Mouse (Mus musculus) embryo, embryonic 10 days (tissue): ENCODE results near the gene Acss1.

Source experiments
- DNase-seq: peaks from one replicate; pipeline ENCODE4 v3.0.0-alpha.2; 2015; ENCODE audit warnings: low spot score

Gene Acss1

GRCm38 (mm10) chr2:150667820-150668766 is at the start of gene Acss1:
TSS of gene Acss1 (minus strand) at chr2:150668500.
- DNase-seq: peak; percentile 53

GRCm38 (mm10) chr2:150712167-150712674 is 43.9 kb upstream of the Acss1 start:
- DNase-seq: no peak

- DNase-seq: no peak
Measured at GRCm38 (mm10) chr2:150691481-150692170, 23.3 kb upstream of the Acss1 start.

GRCm38 (mm10) chr2:150690216-150690615 is 21.9 kb upstream of the Acss1 start:
- DNase-seq: no peak

GRCm38 (mm10) chr2:150689223-150689800 is 21.0 kb upstream of the Acss1 start, which contains the start of gene Vsx1:
TSS of gene Vsx1 (minus strand) at chr2:150689360.
- DNase-seq: no peak

- DNase-seq: peak; percentile 43
Measured at GRCm38 (mm10) chr2:150688541-150689186, 20.4 kb upstream of the Acss1 start.

- no peak for DNase-seq
Measured at GRCm38 (mm10) chr2:150687871-150688540, 19.7 kb upstream of the Acss1 start.

- no peak for DNase-seq
Measured at GRCm38 (mm10) chr2:150685389-150685788, 17.1 kb upstream of the Acss1 start.

GRCm38 (mm10) chr2:150684451-150684850 is 16.2 kb upstream of the Acss1 start:
- no peak for DNase-seq

- DNase-seq: no peak
Measured at GRCm38 (mm10) chr2:150681581-150681980, 13.3 kb upstream of the Acss1 start.

- peak; percentile 93 for DNase-seq
Measured at GRCm38 (mm10) chr2:150678392-150678791, 10.1 kb upstream of the Acss1 start.

GRCm38 (mm10) chr2:150675525-150675924 is 7.2 kb upstream of the Acss1 start:
- no peak for DNase-seq

- peak; percentile 84 for DNase-seq
Measured at GRCm38 (mm10) chr2:150674900-150675299, 6.6 kb upstream of the Acss1 start.

GRCm38 (mm10) chr2:150673929-150674328 is 5.6 kb upstream of the Acss1 start:
- no peak for DNase-seq

GRCm38 (mm10) chr2:150671609-150672290 is 3.5 kb upstream of the Acss1 start:
- no peak for DNase-seq

- DNase-seq: no peak
Measured at GRCm38 (mm10) chr2:150670926-150671325, 2.6 kb upstream of the Acss1 start.

- no peak for DNase-seq
Measured at GRCm38 (mm10) chr2:150669454-150670045, 1.2 kb upstream of the Acss1 start.

GRCm38 (mm10) chr2:150668956-150669355 is 656 bp upstream of the Acss1 start:
- DNase-seq: no peak

GRCm38 (mm10) chr2:150667065-150667819 is 1.1 kb downstream of the Acss1 start:
- DNase-seq: peak; percentile 24

- DNase-seq: no peak
Measured at GRCm38 (mm10) chr2:150666723-150667064, 1.6 kb downstream of the Acss1 start.
